Mouse (Mus musculus) embryonic facial prominence, embryonic 14.5 days (tissue): Measurements from ENCODE around the gene Plekhh1. TPM values are rescaled to one million over a fixed set of nuclear protein-coding genes. Genes with fewer than 3 reads are reported as not detected.

Experiments used
- ATAC-seq: fragments of 200-750 bp; cut with Nextera tagmentation; 2 replicates; pipeline ENCODE4 v1.8.0; 2017; ENCODE audit warnings: low read depth, moderate number of reproducible peaks, moderate TSS enrichment
- DNase-seq: peaks from one replicate; pipeline ENCODE4 v3.0.0-alpha.2; 2015; ENCODE audit warnings: low spot score
- H3K27ac ChIP-seq: fragments of 300-500 bp; sonication (generic); replicated peaks from 2 replicates; pipeline ENCODE4 v1.5.1; 2014; ENCODE audit warnings: low read depth, mild to moderate bottlenecking, low read length, moderate library complexity
- H3K27me3 ChIP-seq: fragments of 300-500 bp; sonication (generic); replicated peaks from 2 replicates; pipeline ENCODE4 v1.6.1; 2014; ENCODE audit warnings: low read length; ENCODE audit not compliant: control insufficient read depth, insufficient read depth
- H3K36me3 ChIP-seq: fragments of 300-500 bp; sonication (generic); 2 replicates; pipeline ENCODE4 v1.6.1; 2014; ENCODE audit warnings: low read length, mixed read lengths; ENCODE audit not compliant: control insufficient read depth, insufficient read depth
- H3K4me1 ChIP-seq: fragments of 300-500 bp; sonication (generic); 2 replicates; pipeline ENCODE4 v1.6.1; 2014; ENCODE audit warnings: antibody characterized with exemption, low read length; ENCODE audit not compliant: control insufficient read depth, insufficient read depth
- H3K4me2 ChIP-seq: fragments of 300-500 bp; sonication (generic); 2 replicates; pipeline ENCODE4 v1.6.1; 2014; ENCODE audit warnings: low read depth, mild to moderate bottlenecking, low read length, moderate library complexity, mixed read lengths
- H3K4me3 ChIP-seq: fragments of 300-500 bp; sonication (generic); 2 replicates; pipeline ENCODE4 v1.5.1; 2014; ENCODE audit warnings: low read depth, mild to moderate bottlenecking, low read length
- H3K9ac ChIP-seq: fragments of 300-500 bp; sonication (generic); 2 replicates; pipeline ENCODE4 v1.6.1; 2014; ENCODE audit warnings: low read depth, mild to moderate bottlenecking, low read length, moderate library complexity, mixed read lengths
- H3K9me3 ChIP-seq: fragments of 300-500 bp; sonication (generic); 2 replicates; pipeline ENCODE4 v1.6.1; 2016; ENCODE audit warnings: low read length; ENCODE audit not compliant: control insufficient read depth
- WGBS: fragments of 180-500 bp; shearing (Covaris S2); extraction: QIAGEN DNeasy Blood & Tissue Kit; methylation state at CpG from one replicate; pipeline ENCODE4 v1.1.7; 2014; 5-methylcytosine and 5-hydroxymethylcytosine counted together
- polyA plus RNA-seq: library from polyadenylated mRNA; unstranded; fragments of >200 nt; fragmentation: Nextera tagmentation; extraction: Ambion mirVana; gene quantifications from 2 replicates; pipeline ENCODE4 v1.2.1, GENCODE M21; 2014

Gene Plekhh1
- polyA plus RNA-seq, 1 experiment from 2014 or later = 3.5 TPM

DNA sequence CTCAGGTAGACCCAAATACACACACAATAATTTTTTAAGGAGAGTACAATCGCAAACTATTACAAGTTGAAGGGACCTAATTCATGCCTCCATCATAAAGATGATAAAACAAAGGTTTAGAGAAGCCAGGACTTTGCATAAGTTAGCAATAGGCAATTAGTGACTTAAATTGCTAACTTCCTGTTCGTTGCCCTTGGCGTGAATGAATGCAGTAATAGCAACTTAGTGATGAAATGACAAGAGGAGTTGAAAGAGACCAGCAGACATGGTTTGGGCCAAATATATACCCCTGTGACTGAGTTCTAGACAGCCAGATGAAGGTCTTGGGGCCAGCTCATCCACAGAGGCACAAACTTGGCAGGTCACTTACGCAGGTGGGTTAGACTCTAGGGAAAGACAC, 32.7 kb upstream of the Plekhh1 start:
- Histone ChIP-seq H3K4me3 (no peak overlapping the region), H3K27ac (no peak overlapping the region), H3K36me3 (no peaks in the 10 kb centered on the region), H3K9ac (no peak overlapping the region), H3K9me3 (no peaks in the 10 kb centered on the region), H3K4me2 (no peak overlapping the region), H3K4me1 (no peaks in the 10 kb centered on the region), H3K27me3 (no peaks in the 10 kb centered on the region)
- ATAC-seq (no peak), DNase-seq (no peak)
- 78% methylated on average over 4 of the region's 4 CpGs for WGBS

DNA sequence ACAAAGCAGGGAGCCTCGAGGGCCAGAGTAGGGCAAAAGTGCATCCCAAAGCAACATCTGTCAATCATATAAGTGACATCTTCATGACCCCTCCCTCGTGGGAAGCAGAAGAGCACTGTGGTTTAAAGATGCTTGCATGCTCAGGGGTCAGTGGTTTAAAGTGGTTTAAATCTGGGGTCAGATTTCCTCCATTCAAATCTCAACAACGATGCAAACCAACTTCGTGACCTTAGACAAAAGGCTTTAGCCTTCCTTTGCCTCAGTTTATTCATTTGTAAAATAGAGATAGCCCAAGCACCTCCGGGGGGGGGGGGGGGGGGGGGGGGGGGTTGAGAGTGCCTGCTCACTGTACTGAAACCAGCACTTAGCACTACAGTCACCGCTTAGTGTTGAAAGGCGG, 32.3 kb upstream of the Plekhh1 start:
- Histone ChIP-seq H3K36me3 (no peaks in the 10 kb centered on the region), H3K27me3 (no peaks in the 10 kb centered on the region), H3K9ac (no peak overlapping the region), H3K4me2 (no peak overlapping the region), H3K4me3 (no peak overlapping the region), H3K9me3 (no peaks in the 10 kb centered on the region), H3K27ac (no peak overlapping the region), H3K4me1 (no peaks in the 10 kb centered on the region)
- ATAC-seq (no peak), DNase-seq (no peak)
- WGBS = 22% methylated on average over 6 of the region's 7 CpGs

DNA sequence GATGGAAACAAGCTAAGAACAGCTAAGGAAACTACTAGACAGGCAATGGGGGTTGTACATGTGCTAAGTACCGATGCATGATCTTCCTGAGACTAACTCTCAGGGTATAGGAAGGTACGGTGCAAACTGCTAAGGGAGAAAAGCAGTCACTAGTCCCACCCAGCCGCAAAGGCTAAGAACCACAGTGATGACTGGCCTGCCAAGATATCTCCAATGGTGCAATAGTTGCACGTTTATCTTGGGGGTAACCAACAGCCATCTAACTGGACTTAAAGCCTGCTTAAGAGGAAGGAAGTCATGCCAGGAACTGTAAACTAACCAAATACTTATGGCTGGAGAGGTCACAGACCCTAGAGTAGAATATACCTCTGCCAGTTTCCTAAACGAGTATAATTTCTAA, 26.6 kb upstream of the Plekhh1 start:
- H3K4me1 ChIP-seq = peaks cover 5% of the 10 kb centered on the region; the same call in 1 of the 2 replicates
- no peak overlapping the region for H3K9ac ChIP-seq
- no peaks in the 10 kb centered on the region for H3K36me3 ChIP-seq
- no peak overlapping the region for H3K4me2 ChIP-seq
- ATAC-seq (no peak), DNase-seq (no peak)
- WGBS = 83% methylated on average over 5 of the region's 5 CpGs
- H3K27me3 ChIP-seq = no peaks in the 10 kb centered on the region
- H3K27ac ChIP-seq = no peak overlapping the region
- no peaks in the 10 kb centered on the region for H3K9me3 ChIP-seq
- H3K4me3 ChIP-seq = no peak overlapping the region

DNA sequence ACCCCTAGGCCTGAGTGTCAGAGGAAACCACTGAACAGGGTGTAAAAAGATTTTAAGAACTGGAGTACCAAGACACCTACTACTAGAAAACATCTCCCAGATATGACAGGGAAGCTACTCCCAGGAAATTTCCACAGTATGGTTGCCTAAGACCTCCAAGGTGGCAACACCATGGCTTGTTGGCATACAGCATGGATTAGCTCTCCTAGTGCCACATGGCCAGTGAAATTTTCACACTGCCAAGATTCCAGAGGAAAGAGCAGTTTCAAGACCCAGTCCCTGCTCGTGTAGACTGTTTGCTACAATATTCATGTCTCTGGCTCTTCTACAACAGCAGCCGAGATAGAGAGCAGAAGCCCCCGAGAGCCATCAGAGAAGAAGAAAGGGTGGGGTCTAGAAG, 26.0 kb upstream of the Plekhh1 start:
- 83% methylated on average over 3 of the region's 3 CpGs for WGBS
- Histone ChIP-seq H3K4me3 (no peak overlapping the region), H3K27me3 (no peaks in the 10 kb centered on the region), H3K4me2 (no peak overlapping the region), H3K9ac (no peak overlapping the region), H3K36me3 (no peaks in the 10 kb centered on the region), H3K27ac (no peak overlapping the region), H3K9me3 (no peaks in the 10 kb centered on the region), H3K4me1 (peaks cover 5% of the 10 kb centered on the region; the same call in 1 of the 2 replicates)
- DNase-seq = no peak
- no peak for ATAC-seq

DNA sequence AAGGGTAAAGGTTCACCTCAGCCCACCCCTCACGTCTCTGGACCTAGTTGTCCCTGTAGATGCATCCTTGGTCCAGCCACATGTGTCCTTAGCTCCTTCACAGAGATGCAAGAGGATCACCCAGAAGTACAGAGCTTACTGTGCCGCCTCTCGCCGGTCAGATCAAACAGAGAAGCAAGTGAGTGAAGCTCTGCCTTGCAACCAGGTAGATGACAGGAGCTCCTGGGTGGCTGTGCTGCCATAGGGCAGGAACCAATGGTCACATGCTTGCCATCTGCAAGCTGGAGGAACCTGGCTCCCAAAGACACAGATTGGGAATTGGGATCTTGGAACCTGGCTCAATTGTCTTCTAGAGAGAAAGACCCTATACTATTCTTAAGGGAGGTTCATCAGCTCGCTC, 23.5 kb upstream of the Plekhh1 start:
- Histone ChIP-seq H3K4me1 (peaks cover 5% of the 10 kb centered on the region; the same call in 1 of the 2 replicates), H3K9ac (no peak overlapping the region), H3K36me3 (no peaks in the 10 kb centered on the region), H3K27me3 (no peaks in the 10 kb centered on the region), H3K4me2 (no peak overlapping the region), H3K9me3 (no peaks in the 10 kb centered on the region), H3K4me3 (no peak overlapping the region), H3K27ac (no peak overlapping the region)
- no peak for DNase-seq
- 92% methylated on average over 5 of the region's 5 CpGs for WGBS
- ATAC-seq = no peak

DNA sequence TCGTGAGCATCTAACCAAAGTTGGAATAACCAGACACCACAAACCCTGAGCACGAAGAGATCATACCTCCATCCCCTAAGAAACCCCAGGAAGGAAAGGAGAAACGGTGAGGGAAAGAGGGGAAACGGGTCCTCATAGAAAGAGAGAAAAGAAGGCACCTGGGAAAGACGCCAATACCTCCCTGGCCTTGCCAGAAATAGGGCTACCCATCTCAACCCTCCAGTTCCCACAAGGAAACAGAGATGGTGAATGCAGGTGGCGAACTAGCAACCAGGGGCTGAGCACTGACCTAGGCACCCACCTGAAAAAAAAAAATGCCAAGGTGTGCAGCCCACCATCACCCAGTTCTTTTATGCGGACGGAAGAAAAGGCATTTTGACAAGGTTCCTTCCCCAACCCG, 22.9 kb upstream of the Plekhh1 start:
- DNase-seq = no peak

DNA sequence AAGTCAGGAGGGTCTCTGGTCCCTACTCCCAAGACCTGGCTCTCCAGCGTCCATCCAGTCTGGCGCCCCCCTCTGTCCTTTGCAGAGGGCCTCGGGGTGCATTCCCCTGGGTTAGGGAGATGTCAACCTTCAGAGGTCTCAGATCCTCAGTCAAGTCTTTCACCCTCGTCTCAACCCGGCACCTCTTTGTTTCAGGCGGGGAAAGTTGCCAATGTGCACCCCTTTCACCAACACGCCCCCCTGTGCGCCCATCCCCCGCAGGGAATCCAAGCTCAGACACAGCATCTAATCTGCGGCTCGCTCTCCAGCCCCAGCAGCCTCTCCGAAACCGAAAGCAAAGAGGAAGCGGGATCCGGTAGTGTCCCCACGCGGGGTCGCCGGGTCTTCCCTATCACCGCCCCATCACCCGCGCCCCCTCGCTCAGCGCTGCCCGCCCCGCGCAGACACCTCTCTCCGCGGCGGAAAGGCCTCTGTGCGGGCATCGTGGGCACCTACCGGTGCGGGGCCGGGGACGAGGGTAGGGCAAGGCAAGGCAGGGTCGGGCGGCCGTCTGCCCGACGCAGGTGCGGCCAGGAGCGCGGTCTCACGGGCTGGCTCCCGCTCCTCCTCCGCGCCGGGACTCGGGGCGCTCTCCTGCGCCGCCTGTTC, 22.4 kb upstream of the Plekhh1 start:
- Histone ChIP-seq H3K4me1 (peaks cover 5% of the 10 kb centered on the region; the same call in 1 of the 2 replicates), H3K4me3 (peak overlapping the region; percentile 94), H3K27ac (no peak overlapping the region), H3K27me3 (no peaks in the 10 kb centered on the region), H3K9ac (peak overlapping the region; percentile 83), H3K4me2 (peak overlapping the region; percentile 89), H3K36me3 (no peaks in the 10 kb centered on the region), H3K9me3 (no peaks in the 10 kb centered on the region)
- peak; percentile 78 for ATAC-seq
- WGBS = under 1% methylated on average over 41 of the region's 53 CpGs
- peak; percentile 31 for DNase-seq

More for the DNA sequence above, 22.9 kb upstream of the Plekhh1 start:
- Histone ChIP-seq H3K27me3 (no peaks in the 10 kb centered on the region), H3K9ac (peak overlapping the region; percentile 83), H3K4me1 (peaks cover 5% of the 10 kb centered on the region; the same call in 1 of the 2 replicates), H3K36me3 (no peaks in the 10 kb centered on the region), H3K9me3 (no peaks in the 10 kb centered on the region), H3K4me3 (peak overlapping the region; percentile 94), H3K27ac (no peak overlapping the region), H3K4me2 (peak overlapping the region; percentile 89)
- WGBS = 37% methylated on average over 9 of the region's 9 CpGs
- ATAC-seq = no peak

DNA sequence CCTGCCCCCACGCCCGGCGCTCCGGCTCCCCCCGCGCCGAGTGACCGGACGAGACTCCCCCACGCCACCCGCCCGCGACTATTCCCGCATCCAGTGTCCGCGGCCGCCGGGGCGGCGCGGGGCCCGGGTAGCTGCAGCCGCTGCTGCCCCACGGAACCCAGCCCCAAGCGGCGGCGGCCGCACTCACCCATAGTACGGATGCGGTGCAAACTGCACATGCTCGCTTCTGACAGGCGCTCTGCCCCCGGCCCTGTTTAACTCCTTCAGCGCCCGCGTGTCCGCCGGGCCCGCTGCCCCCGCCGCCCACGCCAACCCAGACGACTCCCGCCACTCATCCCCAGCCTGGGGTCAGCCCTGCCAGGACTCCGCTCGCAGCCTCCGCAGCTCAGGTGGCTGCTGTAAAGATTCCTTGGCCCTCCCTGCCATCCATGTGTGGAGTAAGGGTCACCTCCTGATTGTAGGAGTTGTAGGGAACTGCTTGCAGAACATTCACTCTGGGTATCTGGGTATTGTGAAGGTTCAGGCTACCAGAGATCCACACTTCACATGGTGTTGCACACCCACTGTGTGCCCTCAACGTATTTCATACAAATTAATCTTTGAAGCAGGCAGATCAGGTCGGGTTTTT, 21.7 kb upstream of the Plekhh1 start, which contains the start of gene Tmem229b:
TSS of gene Tmem229b (minus strand) at position 502 of the 628 bp plus-strand sequence.
- ATAC-seq (peak; percentile 88), DNase-seq (peak; percentile 65)
- WGBS = 10% methylated on average over 4 of the region's 49 CpGs

More for the DNA sequence above, 21.7 kb upstream of the Plekhh1 start, which contains the start of gene Tmem229b:
- H3K4me2 ChIP-seq = peak within 1 kb of the TSS; percentile 89
- H3K9me3 ChIP-seq = no peaks in the 10 kb centered on the region
- peak within 1 kb of the TSS; percentile 94 for H3K4me3 ChIP-seq
- H3K27ac ChIP-seq = no peak within 1 kb of the TSS
- no peaks in the 10 kb centered on the region for H3K27me3 ChIP-seq
- H3K9ac ChIP-seq = peak within 1 kb of the TSS; percentile 83
- H3K36me3 ChIP-seq = no peaks in the 10 kb centered on the region
- peaks cover 5% of the 10 kb centered on the region; the same call in 1 of the 2 replicates for H3K4me1 ChIP-seq
